Mouse (Mus musculus) cerebellum, adult 2 months (tissue): ENCODE measurements around the gene Khdc3. TPM values are rescaled to one million over a fixed set of nuclear protein-coding genes. Genes with fewer than 3 reads are reported as not detected.
"Not testable (repeated sequence)": the region's sequence is repeated elsewhere in the genome, so short reads cannot be mapped to it uniquely, and the experiment has no call there.

ENCODE experiments used
- DNase-seq, 2 experiments: peaks; one replicate each; pipeline ENCODE4 v3.0.0; 2021
- H3K27ac ChIP-seq: fragments of 200-500 bp; 2 replicates; pipeline ENCODE4 v1.5.1; 2012; ENCODE audit warnings: low read length, control low read depth, inconsistent platforms; ENCODE audit not compliant: insufficient read depth
- H3K27me3 ChIP-seq: fragments of 200-500 bp; 2 replicates; pipeline ENCODE4 v1.6.1; 2012; ENCODE audit warnings: inconsistent platforms, mild to moderate bottlenecking, low read length, moderate library complexity; ENCODE audit not compliant: control insufficient read depth, insufficient read depth
- H3K4me1 ChIP-seq: fragments of 200-500 bp; 2 replicates; pipeline ENCODE4 v1.6.1; 2011; ENCODE audit warnings: low read length; ENCODE audit not compliant: control insufficient read depth, insufficient read depth
- H3K4me3 ChIP-seq: fragments of 200-500 bp; replicated peaks from 2 replicates; pipeline ENCODE3; 2011; ENCODE audit warnings: mild to moderate bottlenecking, low read depth, low read length, control low read depth; ENCODE audit not compliant: insufficient read depth
- CTCF ChIP-seq: fragments of 200-500 bp; IDR thresholded peaks from 2 replicates; pipeline ENCODE4 v1.5.1; 2011; ENCODE audit warnings: low read depth, mild to moderate bottlenecking, control low read depth, low read length, moderate library complexity, borderline replicate concordance; ENCODE audit not compliant: insufficient read depth
- POLR2A ChIP-seq: fragments of 200-500 bp; IDR thresholded peaks from 2 replicates; pipeline ENCODE4 v1.6.1; 2011; ENCODE audit warnings: low read length, control low read depth, borderline replicate concordance; ENCODE audit not compliant: insufficient read depth
- WGBS: fragments of 180-500 bp; shearing (Covaris S2); methylation state at CpG from one replicate; pipeline ENCODE4 v1.1.7; 2018; 5-methylcytosine and 5-hydroxymethylcytosine counted together
- polyA plus RNA-seq: library from polyadenylated mRNA; depleted of rRNA; stranded (reverse); fragments of >200 nt; gene quantifications from 2 replicates; pipeline ENCODE4 v1.2.3, GENCODE M21; 2012

Gene Khdc3
- polyA plus RNA-seq, 1 experiment, result 0.44 TPM

GRCm38 (mm10) chr9:73072426-73072825 lies 29.2 kb upstream of the Khdc3 start:
- Histone ChIP-seq H3K4me1 (peaks cover 6% of the 10 kb centered on the region; the same call in 1 of the 2 replicates), H3K4me3 (no peak overlapping the region), H3K27ac (no peak overlapping the region), H3K27me3 (no peaks in the 10 kb centered on the region)
- WGBS, result 81% methylated on average over 8 of the region's 8 CpGs
- TF ChIP-seq CTCF (no peak), POLR2A (no peak)
- no peak for DNase-seq

- WGBS, result 41% methylated on average over 5 of the region's 5 CpGs
- peaks cover 3% of the 10 kb centered on the region; the same call in 1 of the 2 replicates for H3K4me1 ChIP-seq
- H3K27ac ChIP-seq, result no peak overlapping the region
- DNase-seq, result no peak
- H3K4me3 ChIP-seq, result no peak overlapping the region
- TF ChIP-seq CTCF (no peak), POLR2A (no peak)
- no peaks in the 10 kb centered on the region for H3K27me3 ChIP-seq
Measured at GRCm38 (mm10) chr9:73073169-73073568, 28.5 kb upstream of the Khdc3 start.

- DNase-seq, H3K27me3 ChIP-seq, H3K27ac ChIP-seq, H3K4me3 ChIP-seq: not testable (repeated sequence)
- WGBS, result 85% methylated on average over 11 of the region's 12 CpGs
- H3K4me1 ChIP-seq, result peaks cover 20% of the 10 kb centered on the region
Measured at GRCm38 (mm10) chr9:73079349-73079748, 22.3 kb upstream of the Khdc3 start.

DNA sequence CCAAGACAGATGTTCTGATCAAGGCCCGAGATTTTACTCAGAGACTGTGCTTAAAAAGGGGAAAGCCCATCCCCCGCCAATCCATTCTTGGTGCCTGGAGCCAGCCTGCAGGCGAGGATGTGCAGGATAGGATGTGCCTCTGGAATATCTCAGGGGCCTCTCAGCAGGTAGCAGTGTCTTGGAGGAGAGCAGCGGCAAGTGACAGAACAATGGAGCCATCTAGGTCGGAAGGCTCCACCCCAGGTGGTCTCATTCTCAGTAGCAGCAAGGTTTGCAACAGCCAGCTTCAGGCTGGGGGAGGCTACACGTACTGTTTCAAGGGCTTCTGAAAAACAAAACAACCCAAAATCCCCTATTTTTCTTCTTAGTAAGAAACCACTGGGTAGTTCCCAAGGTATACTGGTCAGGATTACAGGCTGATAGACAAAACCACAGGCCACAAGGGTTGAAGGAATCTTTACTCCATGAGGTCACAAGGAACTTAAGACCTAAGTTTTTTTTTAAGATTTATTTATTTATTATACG lies 21.8 kb upstream of the Khdc3 start:
- no peak for DNase-seq
- Histone ChIP-seq H3K27me3 (no peaks in the 10 kb centered on the region), H3K27ac (no peak overlapping the region), H3K4me3 (no peak overlapping the region), H3K4me1 (peaks cover 23% of the 10 kb centered on the region)
- WGBS, result 60% methylated on average over 7 of the region's 7 CpGs
- TF ChIP-seq POLR2A (no peak), CTCF (no peak)

- H3K4me3 ChIP-seq, result no peak overlapping the region
- peak overlapping the region; percentile 73 for H3K27ac ChIP-seq
- peak; percentile 84 to 92 for DNase-seq
- H3K27me3 ChIP-seq, result no peaks in the 10 kb centered on the region
- TF ChIP-seq POLR2A (no peak), CTCF (no peak)
- WGBS, result 13% methylated on average over 8 of the region's 8 CpGs
- peaks cover 23% of the 10 kb centered on the region for H3K4me1 ChIP-seq
Measured at GRCm38 (mm10) chr9:73082291-73083000, 19.2 kb upstream of the Khdc3 start.

DNA sequence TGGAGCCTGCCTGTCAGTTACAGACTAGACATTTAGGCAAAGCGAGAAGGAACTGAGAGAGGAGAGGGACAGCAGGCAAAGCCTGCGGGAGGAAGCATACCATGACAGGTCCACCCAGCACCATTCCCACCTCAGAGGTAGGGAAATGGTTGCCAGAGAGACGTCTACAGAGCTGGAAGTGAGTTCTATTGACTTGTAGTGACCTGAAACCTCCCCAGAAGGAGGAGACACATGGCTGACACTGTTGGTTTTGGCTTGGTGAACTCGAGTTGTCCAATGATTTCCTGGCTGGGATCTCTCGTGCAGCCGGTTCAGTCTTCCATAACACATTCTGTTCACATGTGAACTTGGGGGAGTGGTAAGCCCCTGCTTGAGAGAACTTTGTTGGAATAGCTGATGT lies 17.7 kb upstream of the Khdc3 start:
- DNase-seq, result no peak
- no peak overlapping the region for H3K27ac ChIP-seq
- H3K4me1 ChIP-seq, result peaks cover 23% of the 10 kb centered on the region
- TF ChIP-seq POLR2A (no peak), CTCF (no peak)
- no peaks in the 10 kb centered on the region for H3K27me3 ChIP-seq
- 29% methylated on average over 6 of the region's 6 CpGs for WGBS
- H3K4me3 ChIP-seq, result no peak overlapping the region

GRCm38 (mm10) chr9:73085845-73086244 lies 15.8 kb upstream of the Khdc3 start:
- DNase-seq, result no peak
- no peak for TF ChIP-seq CTCF
- no peak for TF ChIP-seq POLR2A
- Histone ChIP-seq H3K27me3 (no peaks in the 10 kb centered on the region), H3K4me1 (peaks cover 23% of the 10 kb centered on the region), H3K4me3 (no peak overlapping the region), H3K27ac (no peak overlapping the region)
- WGBS, result 88% methylated on average over 6 of the region's 6 CpGs

GRCm38 (mm10) chr9:73087121-73087520 lies 14.5 kb upstream of the Khdc3 start:
- no peak overlapping the region for H3K27ac ChIP-seq
- TF ChIP-seq POLR2A (no peak), CTCF (no peak)
- WGBS, result 42% methylated on average over 8 of the region's 8 CpGs
- H3K4me1 ChIP-seq, result peaks cover 14% of the 10 kb centered on the region
- DNase-seq, result no peak
- no peaks in the 10 kb centered on the region for H3K27me3 ChIP-seq
- H3K4me3 ChIP-seq, result no peak overlapping the region
